Mouse (Mus musculus) megakaryocyte progenitor cell, adult 5-6 weeks (primary cell): ENCODE measurements at regions not wholly inside any gene's neighbourhood (a gene's known extent, or its start where the extent isn't known, plus 50 kb on each side); places are given as distances from the start of the nearest gene placed in this dataset.
A peak's percentile ranks its signal among the peaks of the same experiment; 100 is the strongest.

ENCODE experiments used
- ATAC-seq: replicated peaks from 2 replicates; pipeline ENCODE4 v1.8.0; 2016; ENCODE audit warnings: mild to moderate bottlenecking, moderate TSS enrichment, inconsistent platforms; ENCODE audit not compliant: poor library complexity

DNA sequence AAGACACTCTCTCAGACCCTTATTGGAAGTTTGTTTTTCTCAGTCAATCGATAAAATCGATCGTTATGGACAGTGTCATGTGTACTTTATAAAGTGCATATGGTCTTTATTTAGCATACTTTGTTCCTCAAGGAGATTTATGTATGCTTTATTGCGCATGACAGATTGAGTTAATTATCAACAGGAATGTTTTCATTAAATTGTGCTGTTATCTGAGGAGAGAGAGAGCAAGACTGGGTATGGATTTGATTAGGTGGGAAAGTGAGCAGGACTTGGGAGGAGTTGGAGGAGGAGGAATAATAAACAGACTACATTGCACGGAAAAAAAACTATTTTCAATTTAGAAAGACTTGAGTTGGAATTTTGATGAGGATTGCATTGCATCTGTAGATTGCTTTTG, 183.8 kb upstream of the Sstr1 start:
- no peak for ATAC-seq

DNA sequence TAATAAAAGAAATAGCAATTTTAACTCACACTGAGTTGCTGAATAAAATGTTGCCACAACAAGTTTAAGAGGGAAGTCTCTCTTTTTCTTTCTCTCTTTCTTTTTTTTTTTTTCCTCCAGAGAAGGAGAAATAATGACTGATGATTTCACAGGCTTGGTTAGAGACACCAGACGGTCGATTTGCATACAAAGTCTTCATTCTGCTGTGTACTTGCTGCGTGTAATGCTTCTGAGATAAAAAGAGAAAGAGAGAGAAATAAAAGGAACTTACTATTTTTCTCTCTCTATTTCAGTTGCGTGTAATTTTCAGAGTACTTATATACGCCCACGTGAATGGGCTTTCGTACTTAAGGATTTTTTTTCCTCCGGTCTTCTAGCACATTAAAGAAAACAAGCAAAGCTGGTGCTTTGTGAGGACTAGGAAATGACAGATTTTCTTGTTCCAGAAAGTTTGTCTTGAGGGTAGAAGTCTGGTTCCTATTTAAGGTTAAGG, 155.2 kb upstream of the Sstr1 start:
- no peak for ATAC-seq

DNA sequence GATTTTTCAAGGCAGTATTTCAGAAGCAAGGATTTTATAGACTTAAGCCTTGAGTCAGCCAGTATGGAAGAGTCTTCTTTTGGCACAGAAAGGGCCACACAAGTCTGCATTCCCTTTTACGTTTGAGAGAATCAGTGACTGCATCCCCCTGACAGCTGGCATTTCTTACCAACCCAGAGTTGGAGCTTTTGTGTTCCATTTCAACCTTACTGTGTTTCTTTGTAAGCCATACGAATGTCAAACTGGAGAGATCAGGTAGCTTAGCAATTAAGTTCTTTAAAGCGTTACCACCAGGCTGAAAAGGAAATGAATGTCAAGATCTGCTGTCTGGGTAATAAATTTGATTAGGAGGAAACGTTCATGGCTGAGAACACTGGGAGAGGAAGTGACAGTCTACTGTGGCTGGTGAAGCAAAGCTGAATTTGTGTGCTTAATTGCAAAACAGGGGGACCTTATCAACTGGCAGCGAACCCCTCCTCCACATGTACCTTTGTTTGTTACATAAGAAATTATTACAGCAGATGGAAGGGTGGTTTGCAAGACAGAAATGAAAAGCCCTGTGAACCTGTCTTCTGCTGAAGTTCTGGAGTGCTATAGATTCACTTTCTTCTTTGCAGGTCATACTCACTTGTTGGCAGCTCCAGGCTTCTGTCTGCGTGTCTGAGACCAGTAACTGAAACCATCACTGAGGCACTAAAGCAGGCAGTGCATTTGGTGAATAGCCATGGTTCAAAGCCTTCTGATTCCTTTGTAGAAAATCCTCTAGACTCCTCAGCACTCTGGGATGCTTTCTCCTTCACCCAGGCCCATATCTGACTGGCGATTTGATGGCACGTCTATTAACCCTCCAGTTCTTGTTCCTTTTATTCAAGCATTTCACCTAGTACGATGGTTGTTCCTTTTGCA, 144.0 kb upstream of the Sstr1 start:
- ATAC-seq, result peak; percentile 90

DNA sequence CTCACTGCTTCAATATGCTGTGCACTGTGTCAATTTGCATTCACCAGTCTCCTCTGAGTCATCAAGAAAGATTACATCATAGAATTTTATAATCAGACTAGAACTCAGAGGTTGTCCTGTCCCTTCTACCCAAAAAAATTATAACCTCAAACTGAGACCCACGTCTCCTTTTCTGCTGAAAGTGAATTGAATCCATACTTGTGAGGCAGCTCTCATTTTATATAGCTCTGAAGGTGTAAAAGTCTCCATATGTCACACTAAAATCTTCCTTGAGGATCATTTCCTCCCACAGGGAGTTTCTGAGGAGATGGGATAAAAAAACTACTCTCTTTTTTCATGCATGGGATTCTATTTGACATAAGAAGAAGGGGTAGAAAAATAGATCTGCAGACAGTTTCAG, 124.3 kb upstream of the Sstr1 start:
- ATAC-seq, result no peak

DNA sequence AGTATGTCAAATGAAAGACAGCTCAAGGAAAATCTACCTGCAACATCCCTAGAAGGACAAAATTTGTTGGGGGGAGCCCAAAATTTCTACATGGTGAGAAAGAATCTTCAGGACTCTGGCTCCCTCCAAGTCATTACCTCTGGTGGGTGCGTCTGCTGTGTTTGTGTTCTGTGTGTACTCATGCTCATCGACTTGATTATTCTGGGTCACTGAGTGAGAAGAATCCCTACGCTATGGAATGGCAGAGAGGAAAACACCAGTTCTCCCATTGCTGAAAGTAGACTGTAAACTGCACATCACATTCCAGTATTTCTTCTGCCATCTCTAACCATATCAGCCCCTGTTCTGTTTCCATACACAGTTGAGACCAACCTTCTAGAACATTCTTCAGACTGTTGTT, 98.9 kb upstream of the Sstr1 start:
- ATAC-seq, result no peak

DNA sequence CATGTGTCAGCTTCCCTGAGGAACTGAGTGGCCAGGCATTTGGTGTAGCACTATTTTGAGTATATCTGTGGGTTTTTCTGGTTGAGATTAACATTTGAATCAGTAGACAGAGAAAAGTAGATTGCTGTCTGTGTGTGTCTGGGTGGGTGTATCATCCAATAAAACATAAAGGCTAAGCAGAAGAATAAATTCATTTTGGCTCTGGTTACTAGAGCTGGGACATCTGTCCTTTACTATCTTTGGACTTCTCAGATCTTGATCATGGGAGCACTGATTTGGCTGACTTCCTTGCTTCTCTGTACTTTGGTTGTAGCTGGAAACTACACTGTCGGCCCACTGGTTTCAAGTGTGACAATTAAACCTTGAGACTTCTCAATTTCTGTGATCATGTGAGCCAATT, 72.5 kb upstream of the Sstr1 start:
- ATAC-seq, result no peak

DNA sequence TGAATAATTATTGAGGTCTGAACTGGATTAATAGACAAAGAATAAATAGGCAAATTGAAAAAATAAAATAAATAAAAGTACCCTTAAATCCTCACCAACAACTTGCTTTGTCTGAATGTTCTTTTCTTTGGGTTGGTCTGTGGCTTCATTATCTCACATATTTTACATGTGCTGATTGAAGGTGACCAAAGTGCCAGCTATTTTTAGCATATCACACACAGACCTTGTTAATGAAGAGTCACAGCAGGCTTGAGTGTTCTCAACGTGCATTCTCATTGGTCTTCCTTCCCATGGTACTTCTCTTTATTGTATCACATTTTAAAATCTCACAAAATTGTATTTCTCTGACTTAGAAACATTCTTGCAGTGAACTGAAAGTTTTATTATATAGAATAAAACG, 59.7 kb upstream of the Sstr1 start:
- ATAC-seq, result no peak
